Mouse (Mus musculus) stomach, embryonic 14.5 days (tissue): ENCODE measurements around the gene Sema4c. TPM values are rescaled to one million over a fixed set of nuclear protein-coding genes. Genes with fewer than 3 reads are reported as not detected.
"Not testable (repeated sequence)": the region's sequence is repeated elsewhere in the genome, so short reads cannot be mapped to it uniquely, and the experiment has no call there.

ENCODE experiments used
- ATAC-seq: fragments of 200-750 bp; cut with Nextera tagmentation; 2 replicates; pipeline ENCODE4 v1.8.0; 2017; ENCODE audit warnings: low read depth, moderate TSS enrichment; ENCODE audit not compliant: insufficient number of reproducible peaks, insufficient read depth, low FRiP score
- H3K27ac ChIP-seq: fragments of 300-500 bp; sonication (generic); 2 replicates; pipeline ENCODE4 v1.5.1; 2014; ENCODE audit warnings: mild to moderate bottlenecking, low read length, moderate library complexity, mixed read lengths
- H3K27me3 ChIP-seq: fragments of 300-500 bp; sonication (generic); 2 replicates; pipeline ENCODE4 v1.6.1; 2014; ENCODE audit warnings: low read length, control low read depth, mixed read lengths; ENCODE audit not compliant: control insufficient read depth, insufficient read depth
- H3K36me3 ChIP-seq: fragments of 300-500 bp; sonication (generic); 2 replicates; pipeline ENCODE4 v1.6.1; 2014; ENCODE audit warnings: mild to moderate bottlenecking, control low read depth, low read length, moderate library complexity, mixed read lengths; ENCODE audit not compliant: control insufficient read depth, insufficient read depth
- H3K4me1 ChIP-seq: fragments of 300-500 bp; sonication (generic); 2 replicates; pipeline ENCODE4 v1.6.1; 2014; ENCODE audit warnings: low read length, control low read depth, mixed read lengths; ENCODE audit not compliant: control insufficient read depth, insufficient read depth
- H3K4me2 ChIP-seq: fragments of 300-500 bp; sonication (generic); replicated peaks from 2 replicates; pipeline ENCODE4 v1.6.1; 2014; ENCODE audit warnings: low read depth, low read length, control low read depth
- H3K4me3 ChIP-seq: fragments of 300-500 bp; sonication (generic); 2 replicates; pipeline ENCODE4 v1.5.1; 2014; ENCODE audit warnings: low read depth, low read length, control low read depth
- H3K9ac ChIP-seq: fragments of 300-500 bp; sonication (generic); replicated peaks from 2 replicates; pipeline ENCODE4 v1.6.1; 2014; ENCODE audit warnings: low read depth, mild to moderate bottlenecking, control low read depth, low read length, moderate library complexity, mixed read lengths
- H3K9me3 ChIP-seq: fragments of 300-500 bp; sonication (generic); 2 replicates; pipeline ENCODE4 v1.6.1; 2016; ENCODE audit warnings: low read depth, low read length, control low read depth; ENCODE audit not compliant: control insufficient read depth
- WGBS: fragments of 180-500 bp; shearing (Covaris S2); extraction: QIAGEN DNeasy Blood & Tissue Kit; methylation state at CpG from one replicate; pipeline ENCODE4 v1.1.7; 2014; 5-methylcytosine and 5-hydroxymethylcytosine counted together
- polyA plus RNA-seq: library from polyadenylated mRNA; unstranded; fragments of >200 nt; fragmentation: Nextera tagmentation; extraction: Ambion mirVana; gene quantifications from 2 replicates; pipeline ENCODE4 v1.2.1, GENCODE M21; 2014

Gene Sema4c
- polyA plus RNA-seq, 1 experiment from 2014 or later: 4.2 TPM

GRCm38 (mm10) chr1:36540132-36540531, 18.0 kb downstream of the Sema4c start:
- H3K4me3 ChIP-seq: no peak overlapping the region
- ATAC-seq: no peak
- no peaks in the 10 kb centered on the region for H3K9me3 ChIP-seq
- 89% methylated on average over 11 of the region's 11 CpGs for WGBS
- H3K4me1 ChIP-seq: no peaks in the 10 kb centered on the region
- H3K36me3 ChIP-seq: peaks cover 27% of the 10 kb centered on the region
- H3K9ac ChIP-seq: no peak overlapping the region
- H3K27me3 ChIP-seq: no peaks in the 10 kb centered on the region
- no peak overlapping the region for H3K4me2 ChIP-seq
- H3K27ac ChIP-seq: no peak overlapping the region

DNA sequence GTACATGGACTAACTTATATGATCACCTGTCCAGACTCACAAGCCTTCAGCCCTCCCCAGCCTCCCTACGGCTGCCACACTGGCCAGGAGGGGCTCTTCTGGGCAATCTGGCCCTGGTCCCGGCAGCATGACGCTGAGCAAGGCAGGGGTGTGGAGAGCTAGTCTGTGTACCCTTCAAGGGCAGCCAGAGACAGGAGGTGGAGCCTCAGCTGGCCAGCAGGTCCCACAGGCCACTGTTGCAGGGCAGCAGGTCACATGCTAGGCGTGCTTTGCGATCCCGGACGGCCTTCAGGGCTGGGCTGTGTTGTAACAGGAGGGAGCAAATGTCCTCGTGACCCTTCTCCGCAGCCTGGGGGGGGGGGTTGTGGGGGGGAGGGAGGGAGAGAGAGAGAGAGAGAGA, 19.0 kb downstream of the Sema4c start, which contains the start of gene Gm42417:
Gene Gm42417 (minus strand): TSS at position 244 of the 400 bp plus-strand sequence.
- 0 out of 2 replicates have a peak, but pooled peaks have one; percentile 42 for ATAC-seq
- Histone ChIP-seq H3K27me3 (no peaks in the 10 kb centered on the region), H3K4me3 (no peak within 1 kb of the TSS), H3K4me2 (no peak within 1 kb of the TSS), H3K9ac (no peak within 1 kb of the TSS), H3K36me3 (peaks cover 27% of the 10 kb centered on the region), H3K4me1 (no peaks in the 10 kb centered on the region), H3K27ac (no peak within 1 kb of the TSS), H3K9me3 (no peaks in the 10 kb centered on the region)
- WGBS: 30% methylated on average over 9 of the region's 9 CpGs

- Histone ChIP-seq H3K36me3 (peaks cover 27% of the 10 kb centered on the region), H3K9ac (no peak overlapping the region), H3K4me2 (no peak overlapping the region), H3K9me3 (no peaks in the 10 kb centered on the region), H3K27ac (no peak overlapping the region), H3K4me3 (no peak overlapping the region), H3K27me3 (no peaks in the 10 kb centered on the region), H3K4me1 (no peaks in the 10 kb centered on the region)
- 77% methylated on average over 4 of the region's 4 CpGs for WGBS
- no peak for ATAC-seq
Measured at GRCm38 (mm10) chr1:36538727-36539126, 19.4 kb downstream of the Sema4c start.

- not testable (repeated sequence) for H3K27me3 ChIP-seq, H3K9ac ChIP-seq, H3K9me3 ChIP-seq, H3K4me3 ChIP-seq, ATAC-seq, H3K4me2 ChIP-seq, H3K27ac ChIP-seq, H3K4me1 ChIP-seq
- H3K36me3 ChIP-seq: peaks cover 27% of the 10 kb centered on the region
- WGBS: 93% methylated on average over 9 of the region's 9 CpGs
Measured at GRCm38 (mm10) chr1:36536783-36537182, 21.4 kb downstream of the Sema4c start, which contains the start of gene Ankrd23. Gene Ankrd23 (minus strand): TSS chr1:36536883.

DNA sequence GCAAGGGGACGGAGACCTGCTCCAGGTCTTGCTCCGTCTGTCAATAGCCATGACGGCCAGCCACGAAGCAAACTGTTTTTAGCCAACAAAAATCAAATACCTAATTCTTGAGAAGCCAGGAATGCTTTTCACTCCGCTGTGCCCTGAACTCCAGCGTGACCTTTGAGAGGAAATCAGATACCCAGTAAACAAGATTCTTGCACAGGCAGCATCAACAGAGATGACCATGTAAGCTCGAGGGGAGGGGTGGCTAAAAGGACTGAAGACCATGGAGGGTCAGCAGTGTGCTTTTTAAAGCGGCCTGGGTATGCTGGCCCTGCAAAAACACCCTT, 21.8 kb downstream of the Sema4c start:
- no peak for ATAC-seq
- H3K27me3 ChIP-seq: no peaks in the 10 kb centered on the region
- no peak overlapping the region for H3K4me3 ChIP-seq
- H3K36me3 ChIP-seq: peaks cover 27% of the 10 kb centered on the region
- no peak overlapping the region for H3K9ac ChIP-seq
- H3K4me2 ChIP-seq: no peak overlapping the region
- WGBS: 49% methylated on average over 8 of the region's 8 CpGs
- no peak overlapping the region for H3K27ac ChIP-seq
- H3K9me3 ChIP-seq: no peaks in the 10 kb centered on the region
- no peaks in the 10 kb centered on the region for H3K4me1 ChIP-seq

DNA sequence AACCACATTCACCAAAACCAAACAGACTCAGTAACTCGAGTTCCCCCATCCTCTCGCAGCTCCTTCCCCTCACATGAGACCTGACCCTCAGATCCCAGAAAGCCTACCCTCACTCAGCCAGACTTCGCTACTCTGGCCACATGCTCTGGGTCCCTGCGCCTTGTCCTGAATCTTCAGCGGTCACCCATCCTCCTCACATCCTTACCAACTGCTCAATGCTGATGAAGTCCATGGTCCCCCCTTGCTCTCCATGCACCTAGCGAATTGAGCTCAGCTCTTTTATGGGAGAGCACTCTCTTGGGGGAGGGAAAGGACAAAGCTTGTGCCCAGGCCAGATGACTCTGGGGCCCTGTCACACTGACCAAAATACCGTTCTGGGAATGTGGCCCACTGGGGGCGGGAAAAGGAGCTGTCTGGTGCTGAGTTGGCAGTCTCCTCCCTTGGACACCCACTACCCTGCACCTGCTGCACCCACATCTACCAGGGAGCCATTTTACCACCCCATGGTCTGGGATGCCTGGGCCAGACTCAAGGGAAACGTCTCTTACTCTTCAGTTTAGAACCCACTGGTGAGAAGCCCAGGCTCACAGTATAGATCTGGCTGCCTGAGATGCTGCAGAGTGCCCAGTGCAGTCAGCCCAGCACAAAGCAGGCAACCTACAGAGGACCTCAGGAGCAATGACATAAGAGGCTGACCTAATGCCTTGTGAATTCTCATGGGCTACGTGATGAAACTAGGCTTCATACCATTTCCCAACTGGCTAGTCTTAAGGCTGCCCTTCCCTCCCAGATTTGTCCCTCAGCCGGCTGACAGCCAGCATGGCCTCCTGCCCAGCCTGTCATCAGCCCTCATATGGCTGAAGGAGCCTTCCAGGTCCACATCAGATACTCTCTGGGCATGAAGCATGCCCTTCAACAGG, 22.4 kb downstream of the Sema4c start:
- 80% methylated on average over 11 of the region's 11 CpGs for WGBS
- Histone ChIP-seq H3K4me3 (no peak overlapping the region), H3K36me3 (peaks cover 29% of the 10 kb centered on the region), H3K9ac (no peak overlapping the region), H3K27me3 (no peaks in the 10 kb centered on the region), H3K4me1 (no peaks in the 10 kb centered on the region), H3K9me3 (no peaks in the 10 kb centered on the region), H3K4me2 (no peak overlapping the region), H3K27ac (no peak overlapping the region)
- ATAC-seq: no peak

- WGBS: 75% methylated on average over 6 of the region's 6 CpGs
- Histone ChIP-seq H3K4me1 (no peaks in the 10 kb centered on the region), H3K9me3 (no peaks in the 10 kb centered on the region), H3K27ac (no peak overlapping the region), H3K4me3 (no peak overlapping the region), H3K9ac (no peak overlapping the region), H3K27me3 (no peaks in the 10 kb centered on the region), H3K36me3 (peaks cover 21% of the 10 kb centered on the region), H3K4me2 (no peak overlapping the region)
- ATAC-seq: no peak
Measured at GRCm38 (mm10) chr1:36534595-36535058, 23.5 kb downstream of the Sema4c start.

DNA sequence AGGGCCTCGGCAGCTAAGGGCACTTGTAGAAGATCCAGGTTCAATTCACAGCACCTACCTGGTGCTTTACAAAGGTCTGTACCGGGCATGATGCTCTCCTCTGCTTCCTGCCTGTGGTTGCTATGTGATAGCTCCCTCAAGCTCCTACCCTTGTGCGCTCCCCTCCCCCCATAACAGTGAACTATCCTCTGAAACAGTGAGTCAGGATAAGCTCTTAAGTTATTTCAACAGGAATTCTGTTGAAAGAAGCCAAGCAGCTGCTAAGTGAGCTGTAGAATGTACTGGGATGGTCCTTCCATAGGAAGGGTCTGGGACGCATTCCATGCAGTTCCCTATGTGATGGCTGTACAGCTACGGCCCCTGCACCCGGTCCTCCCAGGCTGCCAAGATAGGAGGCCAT, 24.6 kb downstream of the Sema4c start:
- 75% methylated on average over 6 of the region's 6 CpGs for WGBS
- ATAC-seq: no peak

More for the DNA sequence above, 24.6 kb downstream of the Sema4c start:
- no peak overlapping the region for H3K4me2 ChIP-seq
- peaks cover 12% of the 10 kb centered on the region for H3K36me3 ChIP-seq
- H3K27ac ChIP-seq: no peak overlapping the region; the same call in 1 of the 2 replicates
- H3K9ac ChIP-seq: no peak overlapping the region
- H3K9me3 ChIP-seq: no peaks in the 10 kb centered on the region
- H3K4me1 ChIP-seq: no peaks in the 10 kb centered on the region
- no peak overlapping the region for H3K4me3 ChIP-seq
- H3K27me3 ChIP-seq: no peaks in the 10 kb centered on the region
